Mouse (Mus musculus) kidney, adult 2 months (tissue): ENCODE results near the gene Camk2g.

Experiments used
- CTCF ChIP-seq: fragments of 200-500 bp; conservative IDR thresholded peaks from 2 replicates; pipeline ENCODE4 v1.5.1; 2011; ENCODE audit warnings: low read depth, mild to moderate bottlenecking, control low read depth, low read length, moderate library complexity, mixed read lengths; ENCODE audit not compliant: insufficient read depth, insufficient read length
- POLR2A ChIP-seq: fragments of 200-500 bp; IDR thresholded peaks from one replicate; pipeline ENCODE4 v1.6.1; 2011; ENCODE audit warnings: low read depth, low read length, control low read depth

- TF ChIP-seq CTCF (no peak), POLR2A (no peak)
Measured at GRCm38 (mm10) chr14:20842629-20843028, 48.7 kb upstream of the Camk2g start.
